Mouse (Mus musculus) adrenal gland, postnatal 36 days (tissue): ENCODE measurements around the gene Trip12. TPM values are rescaled to one million over a fixed set of nuclear protein-coding genes. Genes with fewer than 3 reads are reported as not detected.
A peak's percentile ranks its signal among the peaks of the same experiment; 100 is the strongest.

Experiments used
- DNase-seq, 2 experiments: peaks; one replicate each; pipeline ENCODE4 v3.0.0; 2021; ENCODE audit warnings: mixed read lengths in 1 of 2
- total RNA-seq, 2 experiments: library from RNA; stranded (reverse); gene quantifications; 2 replicates each; pipeline ENCODE4 v1.2.3; 2021

The Trip12 gene
- total RNA-seq, 2 experiments from 2014 or later, result 248 to 249 TPM

DNA sequence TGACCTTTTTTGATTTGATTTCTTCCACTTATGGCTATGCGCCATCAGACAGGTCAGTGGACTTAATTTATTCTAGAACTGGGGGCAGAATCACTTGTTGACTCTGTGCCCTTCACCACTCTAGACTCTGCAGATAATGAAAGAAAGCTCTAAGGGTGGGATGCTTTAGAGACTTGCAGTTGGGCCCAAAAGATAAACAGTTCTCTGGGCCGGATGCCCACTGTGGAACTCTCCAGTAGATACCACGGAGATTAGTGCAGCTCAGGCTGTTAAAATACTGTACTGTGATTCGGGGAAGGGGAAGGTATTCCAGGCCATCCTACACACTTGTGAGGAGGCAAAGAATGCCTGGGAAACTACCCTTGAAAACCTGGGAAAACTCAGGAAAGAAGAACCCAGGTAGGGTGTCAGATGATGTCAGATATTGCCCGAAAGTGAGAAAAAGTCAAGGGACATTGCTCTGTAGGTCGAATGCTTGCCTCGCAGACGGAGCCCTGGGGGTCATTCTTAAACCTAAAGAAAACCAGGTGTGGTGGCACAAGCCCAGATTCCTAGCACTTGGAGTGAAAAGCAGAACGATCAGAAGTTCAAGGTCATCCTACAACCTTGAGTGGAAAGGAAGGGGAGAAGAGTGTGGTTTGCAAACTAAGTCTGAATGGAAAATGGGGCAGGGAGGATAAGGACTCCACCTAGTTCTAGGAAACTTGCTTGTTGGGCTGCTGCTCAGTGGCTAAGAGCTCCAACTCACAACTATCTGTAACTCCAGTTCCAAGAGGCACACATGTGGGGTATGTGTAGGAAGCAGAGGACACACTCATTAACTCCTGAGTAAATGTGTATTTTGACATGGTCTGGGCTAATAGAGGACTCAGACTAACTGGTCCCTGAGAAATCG, 20.3 kb upstream of the Trip12 start:
- no peak for DNase-seq

DNA sequence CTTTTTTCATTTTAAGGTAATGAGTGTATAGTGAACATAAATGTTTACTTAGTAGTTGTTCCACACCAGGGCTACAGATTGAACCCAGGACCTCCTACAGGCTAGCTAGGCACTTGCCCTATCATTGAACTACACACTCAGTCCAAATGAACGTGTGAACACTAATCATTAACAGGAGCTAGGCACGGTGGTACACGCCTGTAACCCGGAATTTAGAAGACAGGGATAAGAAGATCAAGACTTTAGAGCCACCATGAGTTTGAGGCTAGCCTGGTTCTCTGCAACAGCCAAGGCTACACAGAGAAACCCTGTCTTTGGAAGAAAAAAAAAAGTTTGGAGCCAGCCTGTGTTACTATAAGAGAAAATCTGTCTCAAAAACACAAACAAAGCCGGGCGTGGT, 19.3 kb upstream of the Trip12 start:
- DNase-seq, result no peak

DNA sequence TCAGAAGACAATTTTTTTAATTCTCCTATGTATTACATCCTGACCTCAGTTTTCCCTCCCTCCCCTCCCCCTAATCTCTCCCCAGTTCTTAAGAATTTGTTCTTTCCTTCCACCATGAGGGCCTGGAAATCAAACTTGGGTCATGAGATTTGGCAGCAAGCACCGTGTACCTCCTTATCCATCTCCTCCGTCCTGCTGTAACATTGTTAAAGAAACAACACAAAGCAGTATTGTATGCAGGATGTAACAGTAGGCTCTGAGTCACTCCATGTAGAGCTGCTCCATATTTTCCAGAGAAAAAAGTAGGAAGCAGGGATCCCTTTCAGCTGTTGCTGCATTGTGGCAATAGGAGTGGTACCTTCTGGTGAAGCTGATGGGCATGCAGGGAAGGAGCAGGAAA, 15.4 kb upstream of the Trip12 start:
- DNase-seq, result no peak

DNA sequence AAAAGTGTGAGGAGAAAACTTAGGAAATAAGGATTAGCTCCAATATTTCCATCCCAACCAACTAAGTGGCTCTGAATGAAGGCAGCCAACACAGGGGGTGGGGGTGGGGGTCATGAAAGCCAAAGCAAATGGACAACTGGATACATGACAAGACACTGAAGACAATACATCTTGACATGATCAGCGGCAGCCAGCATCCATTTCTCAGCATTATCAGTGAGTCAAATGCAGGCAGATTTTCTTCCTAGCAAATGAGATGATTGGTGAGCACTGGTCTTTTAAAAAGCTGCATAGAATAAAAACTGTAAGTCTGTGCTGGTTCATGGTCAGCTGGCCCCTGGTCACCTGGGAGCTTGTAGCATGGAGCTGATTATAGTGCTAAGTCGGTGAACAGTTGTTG, 14.7 kb upstream of the Trip12 start:
- DNase-seq, result no peak

GRCm38 (mm10) chr1:84853721-84854120, 13.4 kb upstream of the Trip12 start:
- DNase-seq, result no peak

DNA sequence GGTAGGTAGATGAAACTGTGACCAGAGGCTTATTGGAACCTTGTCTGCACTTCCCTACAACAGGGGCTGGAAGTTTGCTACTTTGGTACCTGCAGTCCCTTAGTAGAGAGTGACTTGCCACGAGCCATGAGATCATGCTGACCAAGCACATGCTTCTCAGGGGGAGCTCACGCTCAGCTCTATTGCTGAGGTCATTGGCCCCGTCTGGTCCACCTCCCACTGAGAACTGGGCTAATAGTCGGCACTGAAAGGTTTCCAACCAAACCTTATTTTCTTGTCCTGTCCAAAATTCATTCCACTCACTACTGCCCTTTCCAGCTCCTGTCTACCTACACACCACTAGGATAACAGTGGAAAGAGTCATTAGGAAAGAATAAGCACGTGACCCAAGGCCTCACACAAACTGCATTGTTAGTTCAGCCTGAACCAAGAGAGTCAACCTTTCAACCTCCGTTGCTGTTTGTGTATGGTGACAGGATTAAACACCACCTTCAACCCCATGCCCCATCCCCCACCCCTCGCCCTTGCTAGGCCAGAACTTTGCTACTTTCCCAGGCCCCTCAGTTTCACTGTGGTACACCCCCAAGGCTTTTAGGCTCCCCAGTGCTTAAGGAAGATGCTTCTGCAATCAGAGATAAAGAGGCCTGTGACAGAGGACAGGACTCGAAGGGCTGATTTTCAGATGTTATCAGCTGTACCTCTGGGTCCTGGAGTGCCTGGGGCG, 11.4 kb upstream of the Trip12 start:
- DNase-seq, result no peak

DNA sequence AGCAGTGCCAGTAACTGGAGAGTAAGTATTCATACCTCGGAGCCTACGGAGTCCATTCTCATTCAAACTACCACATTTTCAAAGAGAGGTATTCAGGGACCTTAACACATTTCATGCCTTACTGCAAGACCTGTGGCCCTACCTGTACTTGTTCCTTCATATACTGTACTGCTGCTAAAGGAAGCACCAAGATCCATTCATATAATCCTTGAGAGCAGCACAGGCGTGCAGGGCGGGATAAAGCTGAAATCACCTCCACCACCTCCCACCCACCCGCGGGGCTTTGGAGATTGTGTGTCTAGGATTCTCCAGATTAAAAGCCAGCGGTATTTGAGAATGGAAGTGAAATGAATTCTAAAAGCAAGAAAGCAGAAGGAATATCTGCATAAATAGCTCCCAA, 10.2 kb upstream of the Trip12 start:
- no peak for DNase-seq

DNA sequence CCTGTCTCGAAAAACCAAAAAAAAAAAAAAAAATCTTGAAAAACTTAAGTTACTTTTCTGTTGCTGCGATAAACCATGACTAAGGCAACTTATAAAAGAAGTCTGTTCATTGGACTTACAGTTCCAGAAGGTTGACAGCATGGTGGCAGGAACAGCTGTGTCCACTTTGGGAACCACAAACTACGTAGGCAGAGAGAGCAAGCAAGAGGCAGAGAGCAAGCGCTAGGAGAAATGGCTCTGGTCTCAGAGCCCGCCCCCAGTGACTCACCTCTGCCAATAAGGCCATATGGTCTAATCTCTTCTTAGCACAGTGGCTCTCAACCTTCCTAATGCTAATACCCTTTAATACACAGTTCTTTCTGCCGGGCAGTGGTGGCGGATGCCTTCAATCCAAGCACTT, 9.5 kb upstream of the Trip12 start:
- DNase-seq, result no peak

DNA sequence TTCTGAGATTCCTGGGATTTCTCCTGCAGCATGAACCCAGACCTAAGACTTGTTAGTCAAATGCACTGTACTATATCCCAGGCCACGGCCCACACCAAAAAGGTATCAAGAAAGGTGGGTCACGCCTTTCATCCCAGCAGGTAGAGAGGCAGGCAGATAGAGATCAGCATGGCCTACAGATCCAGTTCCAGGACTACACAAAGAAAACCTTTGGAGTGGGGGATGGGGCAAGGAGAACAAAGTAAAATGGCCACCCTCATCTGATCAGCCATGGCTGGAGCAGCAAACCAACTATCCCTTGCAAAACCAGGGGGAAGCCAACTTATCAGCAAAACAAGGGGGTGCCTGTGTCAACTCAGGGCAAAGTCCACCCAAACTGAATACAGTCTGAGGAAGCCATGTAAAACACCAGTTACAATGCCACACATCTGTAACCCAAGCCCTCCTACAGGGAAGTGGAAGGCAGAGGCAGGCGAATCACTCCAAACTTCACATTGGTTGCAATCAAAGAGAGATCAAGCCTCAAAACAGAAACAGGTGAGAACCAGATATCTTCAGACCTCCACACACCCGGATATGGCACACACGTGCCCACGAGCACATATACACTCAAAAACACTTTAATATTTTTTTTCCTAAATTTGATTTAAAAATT, 8.6 kb upstream of the Trip12 start:
- DNase-seq, result no peak

DNA sequence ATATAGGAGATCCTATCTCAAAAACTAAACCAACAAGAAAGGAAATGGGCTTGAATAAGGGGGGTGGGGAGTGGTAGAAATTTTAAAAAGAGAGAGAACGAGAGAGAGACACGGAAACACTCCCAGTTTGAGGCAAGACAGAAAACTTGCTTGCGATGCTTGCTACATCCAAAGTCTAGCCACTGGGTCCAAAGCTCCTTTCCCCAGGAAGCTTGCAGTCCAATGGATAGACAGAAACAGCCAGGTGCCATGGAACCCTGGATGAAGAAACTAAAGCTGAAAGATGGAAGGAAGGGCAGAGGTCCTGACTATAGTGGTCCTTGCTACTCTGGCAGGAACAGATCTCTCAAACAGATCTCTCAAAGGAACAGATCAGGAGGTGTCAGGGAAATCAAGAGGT, 8.0 kb upstream of the Trip12 start:
- DNase-seq, result no peak

- DNase-seq, result no peak
Observed at GRCm38 (mm10) chr1:84847698-84848097, 7.4 kb upstream of the Trip12 start.

- no peak for DNase-seq
Observed at GRCm38 (mm10) chr1:84843366-84843765, 3.0 kb upstream of the Trip12 start.

DNA sequence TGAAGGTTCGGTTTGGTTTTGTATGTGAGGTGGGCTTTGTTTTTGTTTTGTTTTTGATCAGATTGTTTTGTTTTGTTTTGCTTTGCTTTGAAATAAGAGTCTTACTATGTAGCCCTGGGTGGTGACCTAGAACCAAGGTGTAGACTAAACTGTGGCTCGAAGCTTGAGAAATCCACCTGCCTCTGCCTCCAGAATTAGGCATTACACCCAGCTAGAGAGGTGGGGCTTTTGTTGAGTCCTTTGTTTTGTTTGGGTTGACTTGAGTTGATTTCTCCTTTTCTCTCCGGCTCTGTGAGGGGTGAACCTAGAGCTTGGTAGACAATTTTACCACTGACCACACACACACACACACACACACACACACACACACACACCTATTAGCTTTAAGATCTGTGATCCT, 745 bp upstream of the Trip12 start:
- no peak for DNase-seq

DNA sequence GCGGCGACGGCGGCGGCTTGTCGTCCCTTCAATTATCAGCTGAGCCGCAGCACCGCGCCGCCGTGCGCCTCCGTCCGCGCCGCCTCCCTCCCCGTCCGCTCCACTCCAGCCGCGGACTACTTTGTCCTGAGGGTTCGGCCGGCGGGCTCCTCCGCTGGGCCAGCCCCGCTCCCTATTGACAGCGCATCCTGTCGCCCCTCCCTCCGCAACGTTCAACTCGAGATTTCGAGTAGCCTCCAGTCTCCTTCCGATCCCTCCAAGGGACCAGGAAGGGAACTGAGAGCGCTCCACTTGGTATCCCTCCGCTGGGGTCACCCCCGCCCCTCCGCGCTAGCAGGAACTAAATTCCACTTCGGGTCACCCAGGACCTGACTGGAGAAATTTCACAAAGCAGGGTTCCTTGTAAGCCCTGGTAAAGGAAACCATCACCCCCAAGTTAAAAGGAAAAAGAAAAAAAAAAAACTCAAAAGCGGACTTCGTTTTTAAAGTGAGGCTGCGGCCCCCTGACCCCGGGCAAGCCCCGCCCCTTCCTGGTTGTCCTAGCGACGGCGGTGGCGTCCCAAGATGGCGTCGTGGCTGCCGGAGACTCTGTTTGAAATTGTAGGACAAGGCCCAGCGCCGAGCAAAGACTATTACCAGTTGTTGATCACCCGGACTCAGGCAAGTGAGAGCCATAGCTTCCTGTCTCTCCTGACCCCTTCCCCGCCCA, 853 bp downstream of the Trip12 start, which contains the start of gene Fbxo36:
Fbxo36 (plus strand) TSS at position 533 of the 709 bp plus-strand sequence.
- peak; percentile 95 to 97 for DNase-seq

DNA sequence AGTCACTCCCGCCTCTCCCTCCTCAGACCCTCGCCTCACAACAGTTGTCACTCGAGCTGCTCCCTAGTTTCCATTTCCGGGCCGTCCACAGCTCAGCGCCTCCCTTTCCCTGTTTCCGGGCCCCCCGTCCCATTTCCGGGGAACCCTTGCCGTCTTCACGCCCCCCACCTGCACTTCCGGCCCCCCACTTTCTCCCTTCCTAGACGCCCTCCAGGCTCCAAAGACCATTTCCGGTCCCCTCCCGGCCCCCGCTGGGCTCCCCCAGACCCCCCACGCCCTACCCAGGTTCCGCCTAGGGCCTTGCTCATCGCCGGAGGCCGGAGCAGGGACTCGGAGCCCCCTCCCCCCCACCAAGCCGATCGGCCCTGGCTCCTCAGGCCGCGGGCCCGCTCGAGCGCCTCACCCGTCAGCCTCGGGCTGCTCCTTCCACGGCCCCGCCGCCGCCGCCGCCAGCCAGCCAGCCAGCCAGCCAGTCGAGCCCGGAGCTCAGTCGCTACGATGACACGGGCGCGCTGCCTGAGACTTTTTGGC, 1.6 kb downstream of the Trip12 start:
- DNase-seq, result peak; percentile 82 to 86

DNA sequence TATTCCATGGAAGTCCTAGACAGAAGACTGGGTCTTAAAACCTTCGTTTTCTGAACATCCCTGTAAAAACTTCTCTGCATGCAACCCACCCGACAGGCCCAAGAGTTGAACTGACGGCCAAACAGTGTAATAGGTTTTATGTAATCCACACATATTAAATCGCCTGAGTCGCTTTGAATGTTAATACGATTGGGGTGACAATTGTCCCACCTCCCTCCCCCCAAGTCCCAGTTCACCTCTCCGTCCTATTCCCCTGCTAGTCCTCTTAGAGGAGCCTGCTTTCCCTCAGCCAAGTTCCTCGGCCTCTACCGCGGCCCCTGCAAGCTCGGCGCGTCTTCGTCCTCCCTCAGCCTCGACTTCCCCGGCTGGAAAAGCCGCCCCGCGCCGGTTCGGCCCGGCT, 2.2 kb downstream of the Trip12 start:
- DNase-seq, result no peak

- peak in 1 of 2 experiments; percentile 14 for DNase-seq
Observed at GRCm38 (mm10) chr1:84837523-84838145, 2.7 kb downstream of the Trip12 start.

GRCm38 (mm10) chr1:84825091-84825490, 15.2 kb downstream of the Trip12 start:
- no peak for DNase-seq

DNA sequence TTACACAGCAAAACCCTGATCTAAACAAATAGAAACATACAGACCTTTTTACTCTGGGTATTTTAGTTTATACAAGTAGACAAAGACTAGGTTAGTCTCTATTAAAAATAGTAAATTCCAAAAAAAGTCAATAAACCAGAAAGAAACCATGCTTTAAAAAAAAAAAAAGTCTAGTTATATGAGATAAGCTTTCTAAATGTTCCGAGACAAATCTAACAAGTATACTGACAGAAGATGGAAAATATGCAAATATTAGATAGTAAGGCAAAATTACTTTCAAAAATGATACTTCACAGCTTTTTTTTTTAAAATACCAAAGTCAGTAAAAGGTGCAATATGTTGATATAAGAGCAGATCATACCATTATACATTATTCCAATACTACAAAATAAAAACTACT, 22.7 kb downstream of the Trip12 start:
- no peak for DNase-seq

- no peak for DNase-seq
Observed at GRCm38 (mm10) chr1:84803788-84804187, 36.5 kb downstream of the Trip12 start.

- no peak for DNase-seq
Observed at GRCm38 (mm10) chr1:84799166-84799565, 41.1 kb downstream of the Trip12 start.
